Mouse (Mus musculus) testis, adult 2 months (tissue): Measurements from ENCODE around the gene Kmt2d. TPM values are rescaled to one million over a fixed set of nuclear protein-coding genes. Genes with fewer than 3 reads are reported as not detected.
A peak's percentile ranks its signal among the peaks of the same experiment; 100 is the strongest.

ENCODE experiments used
- H3K27ac ChIP-seq: fragments of 200-500 bp; 2 replicates; pipeline ENCODE4 v1.5.1; 2012; ENCODE audit warnings: low read depth, low read length; ENCODE audit not compliant: control insufficient read depth, insufficient read depth
- H3K27me3 ChIP-seq: fragments of 200-500 bp; 2 replicates; pipeline ENCODE4 v1.6.1; 2012; ENCODE audit warnings: mild to moderate bottlenecking, low read length, moderate library complexity; ENCODE audit not compliant: control insufficient read depth, insufficient read depth
- H3K36me3 ChIP-seq: fragments of 200-500 bp; 2 replicates; pipeline ENCODE4 v1.6.1; 2012; ENCODE audit warnings: mild to moderate bottlenecking, low read length; ENCODE audit not compliant: control insufficient read depth, insufficient read depth
- H3K4me1 ChIP-seq: fragments of 200-500 bp; 2 replicates; pipeline ENCODE4 v1.6.1; 2012; ENCODE audit warnings: low read length; ENCODE audit not compliant: control insufficient read depth, insufficient read depth
- H3K4me3 ChIP-seq: fragments of 200-500 bp; 2 replicates; pipeline ENCODE4 v1.5.1; 2012; ENCODE audit warnings: low read depth, mild to moderate bottlenecking, low read length, moderate library complexity, mixed read lengths; ENCODE audit not compliant: control insufficient read depth
- CTCF ChIP-seq: fragments of 200-500 bp; IDR thresholded peaks from 2 replicates; pipeline ENCODE4 v1.5.1; 2012; ENCODE audit warnings: low read depth, mild to moderate bottlenecking, inconsistent platforms, low read length, moderate library complexity; ENCODE audit not compliant: control insufficient read depth, insufficient read depth, insufficient replicate concordance
- POLR2A ChIP-seq: fragments of 200-500 bp; IDR thresholded peaks from 2 replicates; pipeline ENCODE4 v1.6.1; 2012; ENCODE audit warnings: low read depth, mild to moderate bottlenecking, inconsistent platforms, low read length, moderate library complexity; ENCODE audit not compliant: control insufficient read depth
- polyA plus RNA-seq: library from polyadenylated mRNA; depleted of rRNA; stranded (reverse); fragments of >200 nt; gene quantifications from 2 replicates; pipeline ENCODE4 v1.2.3, GENCODE M21; 2012

Kmt2d gene
- polyA plus RNA-seq, 1 experiment: 17.0 TPM

GRCm38 (mm10) chr15:98792233-98793020, 78.6 kb downstream of the Kmt2d start:
- H3K4me1 ChIP-seq: peaks cover 31% of the 10 kb centered on the region
- H3K36me3 ChIP-seq: no peaks in the 10 kb centered on the region
- no peak; the same call in 1 of the 2 replicates for TF ChIP-seq POLR2A
- 0 out of 2 replicates have a peak, but pooled peaks have one; percentile 3 for TF ChIP-seq CTCF
- peak overlapping the region; percentile 66 for H3K4me3 ChIP-seq
- H3K27me3 ChIP-seq: peaks cover 10% of the 10 kb centered on the region; the same call in 1 of the 2 replicates
- H3K27ac ChIP-seq: no peak overlapping the region

GRCm38 (mm10) chr15:98791771-98792170, 79.2 kb downstream of the Kmt2d start:
- TF ChIP-seq POLR2A (no peak), CTCF (no peak)
- peaks cover 10% of the 10 kb centered on the region; the same call in 1 of the 2 replicates for H3K27me3 ChIP-seq
- H3K36me3 ChIP-seq: no peaks in the 10 kb centered on the region
- H3K27ac ChIP-seq: no peak overlapping the region
- no peak overlapping the region; the same call in 1 of the 2 replicates for H3K4me3 ChIP-seq
- H3K4me1 ChIP-seq: peaks cover 31% of the 10 kb centered on the region

GRCm38 (mm10) chr15:98791221-98791620, 79.8 kb downstream of the Kmt2d start:
- H3K36me3 ChIP-seq: no peaks in the 10 kb centered on the region
- TF ChIP-seq CTCF: no peak
- no peak for TF ChIP-seq POLR2A
- peaks cover 10% of the 10 kb centered on the region; the same call in 1 of the 2 replicates for H3K27me3 ChIP-seq
- H3K27ac ChIP-seq: no peak overlapping the region
- H3K4me3 ChIP-seq: peak overlapping the region; percentile 9
- H3K4me1 ChIP-seq: peaks cover 31% of the 10 kb centered on the region

- no peak overlapping the region for H3K27ac ChIP-seq
These were observed 80.2 kb downstream of the Kmt2d start for GRCm38 (mm10) chr15:98790761-98791160.

GRCm38 (mm10) chr15:98789661-98790535, 81.1 kb downstream of the Kmt2d start, which contains the start of gene Wnt1:
TSS of gene Wnt1 (plus strand) at chr15:98789857.
- H3K27ac ChIP-seq: no peak within 1 kb of the TSS
- H3K36me3 ChIP-seq: no peaks in the 10 kb centered on the region
- TF ChIP-seq CTCF: no peak
- no peak for TF ChIP-seq POLR2A
- peaks cover 31% of the 10 kb centered on the region for H3K4me1 ChIP-seq
- H3K27me3 ChIP-seq: peaks cover 10% of the 10 kb centered on the region; the same call in 1 of the 2 replicates
- peak within 1 kb of the TSS; percentile 9 for H3K4me3 ChIP-seq

More at GRCm38 (mm10) chr15:98790761-98791160, 80.2 kb downstream of the Kmt2d start:
- TF ChIP-seq CTCF (no peak), POLR2A (no peak)
- Histone ChIP-seq H3K4me1 (peaks cover 31% of the 10 kb centered on the region), H3K4me3 (peak overlapping the region; percentile 9; the same call in 1 of the 2 replicates), H3K36me3 (no peaks in the 10 kb centered on the region), H3K27me3 (peaks cover 10% of the 10 kb centered on the region; the same call in 1 of the 2 replicates)

DNA sequence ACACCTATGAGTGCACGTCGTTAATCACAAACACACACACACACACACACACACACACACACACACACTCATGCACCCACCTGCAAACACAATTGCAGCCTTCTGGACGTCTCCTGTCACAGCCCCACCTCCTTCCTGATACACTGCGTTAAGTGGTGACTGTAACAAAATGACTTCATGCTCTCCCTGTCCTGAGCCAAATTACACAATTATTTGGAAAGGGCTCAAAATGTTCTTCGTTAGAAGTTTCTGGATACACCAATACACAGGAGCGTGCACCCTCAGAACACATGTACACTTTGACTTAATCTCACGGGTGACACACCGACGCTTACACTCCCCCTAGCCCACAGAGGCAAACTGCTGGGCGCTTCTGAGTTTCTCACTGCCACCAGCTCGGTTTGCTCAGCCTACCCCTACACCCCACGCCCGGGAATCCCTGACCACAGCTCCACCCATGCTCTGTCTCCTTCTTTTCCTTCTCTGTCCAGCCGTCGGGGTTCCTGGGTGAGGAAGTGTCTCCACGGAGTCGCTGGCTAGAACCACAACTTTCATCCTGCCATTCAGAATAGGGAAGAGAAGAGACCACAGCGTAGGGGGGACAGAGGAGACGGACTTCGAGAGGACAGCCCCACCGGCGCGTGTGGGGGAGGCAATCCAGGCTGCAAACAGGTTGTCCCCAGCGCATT, 81.9 kb downstream of the Kmt2d start:
- 0 out of 2 replicates have a peak, but pooled peaks have one; percentile 19 for TF ChIP-seq CTCF
- TF ChIP-seq POLR2A: no peak
- Histone ChIP-seq H3K4me3 (peak overlapping the region; percentile 8), H3K36me3 (no peaks in the 10 kb centered on the region), H3K27ac (no peak overlapping the region), H3K4me1 (peaks cover 31% of the 10 kb centered on the region), H3K27me3 (peaks cover 10% of the 10 kb centered on the region; the same call in 1 of the 2 replicates)
